Mouse (Mus musculus) adipose tissue, adult 10 weeks (tissue): ENCODE measurements around the gene Lst1. TPM values are rescaled to one million over a fixed set of nuclear protein-coding genes. Genes with fewer than 3 reads are reported as not detected.

Source experiments
- polyA plus RNA-seq: library from polyadenylated mRNA; stranded (reverse); fragments of 350-450 nt; fragmentation: Illumina TruSeq; extraction: RNeasy Lipid Tissue Mini Kit (QIAGEN cat#74804); gene quantifications from one replicate; pipeline ENCODE4 v1.2.3, GENCODE M21; 2014; ENCODE audit warnings: low read depth, low replicate concordance

The Lst1 gene
- 11.5 TPM for polyA plus RNA-seq

GRCm38 (mm10) chr17:35187959-35188610 is at the start of gene Lst1:
Lst1 (minus strand) TSS chr17:35188439.

GRCm38 (mm10) chr17:35235614-35236389 is 47.6 kb upstream of the Lst1 start, which contains the start of gene Nfkbil1:
Nfkbil1 (minus strand) TSS chr17:35235792.

GRCm38 (mm10) chr17:35233114-35233980 is 45.1 kb upstream of the Lst1 start, which contains the start of gene Atp6v1g2:
Atp6v1g2 (plus strand) TSS chr17:35233660.

GRCm38 (mm10) chr17:35220156-35220952 is 32.1 kb upstream of the Lst1 start, which contains the start of gene Gm16181:
Gm16181 (plus strand) TSS chr17:35220834.

GRCm38 (mm10) chr17:35204494-35205379 is 16.5 kb upstream of the Lst1 start, which contains the start of gene Lta:
Lta (minus strand) TSS chr17:35205351.

GRCm38 (mm10) chr17:35201787-35202186 is 13.5 kb upstream of the Lst1 start, which contains the start of gene Tnf:
Tnf (minus strand) TSS chr17:35202007.

GRCm38 (mm10) chr17:35193881-35194843 is 5.9 kb upstream of the Lst1 start, which contains the start of gene Ltb:
Ltb (plus strand) TSS chr17:35194439.

GRCm38 (mm10) chr17:35175968-35176367 is 12.3 kb downstream of the Lst1 start, which contains the start of gene Aif1:
Aif1 (minus strand) TSS chr17:35176068.

GRCm38 (mm10) chr17:35164568-35165450 is 23.4 kb downstream of the Lst1 start, which contains the start of gene Prrc2a:
Prrc2a (minus strand) TSS chr17:35164897.

Other genes with a start within 250 kb of the Lst1 start
- gene Hspa1b, start 229.2 kb downstream of the Lst1 start, polyA plus RNA-seq = 47.9 TPM
- not detected for gene Gm20481, start 218.5 kb downstream of the Lst1 start, polyA plus RNA-seq
- gene Hspa1a, start 216.3 kb downstream of the Lst1 start, polyA plus RNA-seq = 24.3 TPM
- 12.0 TPM for gene Hspa1l, start 215.7 kb downstream of the Lst1 start, polyA plus RNA-seq
- gene Lsm2, start 206.6 kb downstream of the Lst1 start, polyA plus RNA-seq = 23.4 TPM
- gene Vars, start 187.5 kb downstream of the Lst1 start, polyA plus RNA-seq = 62.8 TPM
- gene Vwa7, start 171.9 kb downstream of the Lst1 start, polyA plus RNA-seq = 0.96 TPM
- gene Sapcd1, start 160.4 kb downstream of the Lst1 start, polyA plus RNA-seq = 2.9 TPM
- gene Msh5, start 141.7 kb downstream of the Lst1 start, polyA plus RNA-seq = 4.2 TPM
- 127 TPM for gene Clic1, start 138.5 kb downstream of the Lst1 start, polyA plus RNA-seq
- 43.7 TPM for gene Ddah2, start 129.4 kb downstream of the Lst1 start, polyA plus RNA-seq
- gene Ly6g6c, start 123.1 kb downstream of the Lst1 start, polyA plus RNA-seq = 2.2 TPM
- gene Mpig6b, start 122.3 kb downstream of the Lst1 start, polyA plus RNA-seq = 2.4 TPM
- gene Ly6g6e, start 111.5 kb downstream of the Lst1 start, polyA plus RNA-seq = 8.2 TPM
- gene Ly6g6d, start 110.4 kb downstream of the Lst1 start, polyA plus RNA-seq = 14.6 TPM
- not detected for gene Ly6g6f, start 102.8 kb downstream of the Lst1 start, polyA plus RNA-seq
- 106 TPM for gene Abhd16a, start 99.2 kb downstream of the Lst1 start, polyA plus RNA-seq
- 1,353 TPM for gene Ly6g5c, start 80.2 kb downstream of the Lst1 start, polyA plus RNA-seq
- gene Ly6g5b, start 73.0 kb downstream of the Lst1 start, polyA plus RNA-seq = 1,252 TPM
- gene Gpank1, start 67.0 kb downstream of the Lst1 start, polyA plus RNA-seq = 14.5 TPM
- 234 TPM for gene Csnk2b, start 66.4 kb downstream of the Lst1 start, polyA plus RNA-seq
- gene D17H6S53E, start 62.1 kb downstream of the Lst1 start, polyA plus RNA-seq = 15.2 TPM
- not detected for gene Apom, start 56.4 kb downstream of the Lst1 start, polyA plus RNA-seq
- gene Bag6, start 53.3 kb downstream of the Lst1 start, polyA plus RNA-seq = 130 TPM
- gene Prrc2a, start 23.5 kb downstream of the Lst1 start, polyA plus RNA-seq = 229 TPM
- gene Aif1, start 12.4 kb downstream of the Lst1 start, polyA plus RNA-seq = 21.1 TPM
- gene Ltb, start 6.0 kb upstream of the Lst1 start, polyA plus RNA-seq = 1.9 TPM
- 0.61 TPM for gene Tnf, start 13.6 kb upstream of the Lst1 start, polyA plus RNA-seq
- not detected for gene Lta, start 16.9 kb upstream of the Lst1 start, polyA plus RNA-seq
- 1.2 TPM for gene Gm16181, start 32.4 kb upstream of the Lst1 start, polyA plus RNA-seq
- gene Atp6v1g2, start 45.2 kb upstream of the Lst1 start, polyA plus RNA-seq = 22.6 TPM
- 16.9 TPM for gene Nfkbil1, start 47.4 kb upstream of the Lst1 start, polyA plus RNA-seq
- gene Ddx39b, start 53.3 kb upstream of the Lst1 start, polyA plus RNA-seq = 177 TPM
- 739 TPM for gene H2-D1, start 74.3 kb upstream of the Lst1 start, polyA plus RNA-seq
- gene H2-Q1, start 132.0 kb upstream of the Lst1 start, polyA plus RNA-seq = not detected
- 3.6 TPM for gene H2-Q2, start 153.8 kb upstream of the Lst1 start, polyA plus RNA-seq
- gene H2-Q4, start 191.2 kb upstream of the Lst1 start, polyA plus RNA-seq = 52.9 TPM
- gene H2-Q6, start 236.4 kb upstream of the Lst1 start, polyA plus RNA-seq = 27.5 TPM